Mouse (Mus musculus) embryo, embryonic 11.5 days (tissue): ENCODE measurements around the gene Galr3.
"Not testable (repeated sequence)": the region's sequence is repeated elsewhere in the genome, so short reads cannot be mapped to it uniquely, and the experiment has no call there.

Experiments
- DNase-seq: peaks from one replicate; pipeline ENCODE4 v3.0.0-alpha.2; 2012; ENCODE audit warnings: low read depth, low spot score

Galr3 gene

GRCm38 (mm10) chr15:79041585-79041984, at the start of gene Galr3:
Galr3 (plus strand) TSS chr15:79041885.
- no peak for DNase-seq

DNA sequence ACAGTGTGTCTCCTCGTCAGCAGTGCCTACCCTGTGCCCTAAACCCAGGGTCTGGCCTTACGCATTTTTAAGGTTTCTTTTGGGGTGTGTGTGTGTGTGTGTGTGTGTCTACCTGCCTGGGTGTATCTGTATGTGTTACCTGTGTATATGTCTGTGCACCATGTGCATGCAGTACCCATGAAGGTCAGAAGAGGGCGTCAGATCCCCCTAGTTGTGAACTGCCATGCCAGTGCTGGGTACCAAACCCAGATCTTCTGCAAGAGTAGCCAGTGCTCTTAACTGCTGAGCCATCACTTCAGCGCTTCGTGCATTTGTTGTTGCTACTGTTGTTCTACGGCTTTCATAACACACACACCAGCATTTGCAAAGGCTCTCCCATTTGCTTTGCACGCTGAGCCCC, 49.5 kb upstream of the Galr3 start:
- no peak for DNase-seq

DNA sequence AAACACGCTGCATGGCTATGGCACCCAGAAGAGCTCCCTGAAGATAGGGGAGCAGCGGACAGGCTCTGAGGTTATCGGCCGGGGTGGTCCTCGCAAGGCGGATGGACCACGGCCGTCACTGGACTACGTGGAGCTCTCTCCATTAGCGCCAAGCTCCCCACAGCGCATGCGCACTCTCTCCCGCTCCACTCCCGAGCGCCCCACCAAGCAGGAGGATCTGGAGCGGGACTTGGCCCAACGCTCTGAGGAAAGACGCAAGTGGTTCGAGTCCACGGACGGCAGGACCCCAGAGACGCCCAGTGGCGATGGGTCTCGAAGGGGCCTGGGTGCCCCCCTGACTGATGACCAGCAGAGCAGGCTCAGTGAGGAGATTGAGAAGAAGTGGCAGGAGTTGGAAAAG, 48.8 kb upstream of the Galr3 start:
- no peak for DNase-seq

DNA sequence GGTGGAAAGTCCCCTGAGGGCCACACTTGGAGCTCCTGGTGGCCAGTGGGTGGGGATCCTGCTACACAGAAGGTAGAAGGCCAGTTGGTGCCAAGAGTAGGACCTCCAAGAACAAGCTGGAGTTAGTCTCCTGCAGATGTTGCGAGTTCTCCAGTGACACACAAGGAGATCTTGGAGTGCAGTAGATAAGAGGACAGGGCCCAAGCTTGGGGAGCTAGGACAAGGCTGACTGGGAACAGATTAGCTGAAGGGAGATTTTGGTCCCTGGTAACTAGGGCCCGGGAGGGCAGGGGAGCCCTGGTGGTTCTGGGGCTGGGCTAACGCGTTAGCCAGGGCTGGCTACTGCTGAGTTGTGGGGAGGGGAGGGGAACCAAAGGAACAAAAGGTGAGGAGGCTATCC, 45.8 kb upstream of the Galr3 start:
- DNase-seq, result no peak

DNA sequence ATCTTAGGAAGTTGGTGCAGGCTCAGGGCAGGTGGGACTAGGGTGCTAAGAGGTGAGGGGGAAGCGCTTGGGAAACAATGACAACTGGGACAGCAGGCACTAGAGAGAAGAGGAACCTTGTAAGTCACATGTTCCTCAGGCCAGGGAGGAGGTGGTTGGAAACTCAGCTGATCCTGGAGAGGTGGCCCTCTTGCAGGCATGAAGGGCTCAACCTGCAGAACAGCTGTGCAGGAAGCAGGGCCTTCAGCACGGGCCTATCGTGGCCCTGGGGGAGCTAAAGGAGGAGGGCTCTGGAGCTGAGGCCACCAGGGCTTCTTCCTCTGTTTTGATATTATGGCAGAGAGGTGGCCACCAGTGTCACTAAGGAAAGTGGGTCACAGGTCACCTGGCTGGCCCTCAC, 45.0 kb upstream of the Galr3 start:
- DNase-seq, result no peak

DNA sequence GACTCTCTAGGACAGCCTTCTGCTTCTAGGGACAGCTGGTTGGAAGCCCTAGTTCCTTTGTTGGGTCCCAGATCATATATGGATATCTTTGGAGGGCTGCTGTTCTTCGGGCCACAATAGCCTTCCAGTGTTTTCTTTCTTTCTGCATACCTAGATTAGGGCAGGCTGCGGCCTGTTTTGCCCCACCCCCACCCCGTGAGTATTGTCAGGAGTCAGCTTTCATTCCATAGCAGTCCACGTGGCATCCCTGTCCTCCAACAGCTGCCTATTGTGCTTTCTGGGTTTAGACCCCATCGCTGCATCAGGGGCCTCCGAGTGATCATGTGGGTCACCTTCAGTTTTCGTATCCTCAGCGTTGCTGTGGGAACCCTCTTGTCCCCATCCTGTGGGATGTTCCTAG, 43.3 kb upstream of the Galr3 start:
- no peak for DNase-seq

GRCm38 (mm10) chr15:78999586-78999985, 42.1 kb upstream of the Galr3 start:
- no peak for DNase-seq

DNA sequence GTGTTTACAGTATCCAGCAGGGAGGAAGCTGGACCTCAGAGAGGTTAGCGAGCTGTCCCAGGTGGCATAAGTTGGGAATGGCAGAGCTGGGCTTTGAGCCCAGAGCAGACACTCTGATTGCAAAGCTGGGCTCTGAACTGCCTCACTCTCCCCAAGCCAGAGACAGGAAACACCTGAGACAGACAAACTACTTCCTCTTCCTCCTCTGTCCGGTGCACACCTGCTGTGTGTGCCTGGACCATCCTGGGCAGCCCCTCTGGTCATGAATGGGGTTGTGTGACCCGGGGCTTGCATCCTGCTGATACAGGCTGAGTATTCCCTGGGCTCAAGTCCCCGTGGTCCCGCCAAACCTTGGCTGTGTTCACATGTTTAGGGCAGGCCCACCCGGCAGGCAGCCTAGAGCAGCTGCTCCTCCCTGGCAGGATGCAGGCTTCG, 41.3 kb upstream of the Galr3 start:
- DNase-seq, result no peak

DNA sequence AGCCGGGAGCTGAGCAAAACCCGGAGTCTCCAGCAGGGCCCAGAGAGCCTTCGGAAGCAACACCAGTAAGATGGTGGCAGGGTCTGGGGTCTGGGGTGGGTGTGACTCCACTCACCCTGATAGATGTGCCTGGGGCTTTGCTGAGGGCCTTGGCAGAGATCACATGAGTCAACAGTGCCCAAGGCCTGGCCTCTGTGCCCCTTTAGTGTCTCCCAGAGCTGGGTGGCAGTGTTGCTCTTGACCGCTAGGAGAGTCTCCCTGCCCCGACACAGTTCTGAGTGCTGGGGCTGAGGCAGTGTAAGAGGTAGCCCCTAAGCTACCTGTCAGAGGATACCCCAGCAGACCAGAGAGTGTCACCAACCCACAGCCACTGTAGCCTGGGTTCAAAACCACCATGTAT, 40.1 kb upstream of the Galr3 start:
- no peak for DNase-seq

GRCm38 (mm10) chr15:79002036-79002435, 39.6 kb upstream of the Galr3 start:
- no peak for DNase-seq

- DNase-seq, result no peak
These were observed 38.6 kb upstream of the Galr3 start for GRCm38 (mm10) chr15:79003079-79003478.

DNA sequence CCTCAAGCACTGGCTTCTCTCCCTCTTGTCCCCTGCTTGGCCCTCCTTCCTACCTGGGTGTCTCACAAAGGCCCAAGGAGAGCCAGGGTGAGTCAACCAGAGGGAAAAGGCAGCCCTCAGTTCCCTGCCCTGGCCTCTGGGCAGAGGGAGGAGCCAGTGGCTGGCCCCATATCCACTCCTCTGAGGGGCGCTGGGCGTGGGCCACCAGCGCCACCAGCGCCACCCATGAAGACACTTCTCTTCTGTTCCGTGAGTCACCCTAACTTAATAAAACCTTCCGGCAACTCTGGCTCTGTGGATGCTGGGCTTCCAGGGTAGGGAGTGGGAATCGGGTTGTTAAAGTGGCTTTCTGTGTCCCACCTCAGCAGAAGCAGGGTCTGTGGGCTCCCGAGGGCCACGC, 36.1 kb upstream of the Galr3 start:
- DNase-seq, result no peak

- DNase-seq, result no peak
These were observed 35.0 kb upstream of the Galr3 start for GRCm38 (mm10) chr15:79006638-79007037.

GRCm38 (mm10) chr15:79007059-79007458, 34.6 kb upstream of the Galr3 start:
- DNase-seq, result no peak

DNA sequence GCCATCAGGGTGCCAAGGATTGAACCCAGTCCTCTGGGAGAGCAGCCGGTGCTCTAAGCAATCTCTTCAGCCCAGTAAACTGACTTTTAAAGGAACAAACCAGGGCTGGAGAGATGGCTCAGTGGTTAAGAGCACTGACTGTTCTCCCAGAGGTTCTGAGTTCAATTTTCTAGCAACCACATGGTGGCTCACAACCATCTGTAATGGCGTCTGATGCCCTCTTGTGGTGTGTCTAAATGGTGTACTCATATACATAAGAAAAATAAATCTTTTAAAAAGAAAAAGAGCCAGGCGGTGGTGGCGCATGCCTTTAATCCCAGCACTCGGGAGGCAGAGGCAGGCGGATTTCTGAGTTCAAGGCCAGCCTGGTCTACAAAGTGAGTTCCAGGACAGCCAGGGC, 33.8 kb upstream of the Galr3 start:
- not testable (repeated sequence) for DNase-seq

DNA sequence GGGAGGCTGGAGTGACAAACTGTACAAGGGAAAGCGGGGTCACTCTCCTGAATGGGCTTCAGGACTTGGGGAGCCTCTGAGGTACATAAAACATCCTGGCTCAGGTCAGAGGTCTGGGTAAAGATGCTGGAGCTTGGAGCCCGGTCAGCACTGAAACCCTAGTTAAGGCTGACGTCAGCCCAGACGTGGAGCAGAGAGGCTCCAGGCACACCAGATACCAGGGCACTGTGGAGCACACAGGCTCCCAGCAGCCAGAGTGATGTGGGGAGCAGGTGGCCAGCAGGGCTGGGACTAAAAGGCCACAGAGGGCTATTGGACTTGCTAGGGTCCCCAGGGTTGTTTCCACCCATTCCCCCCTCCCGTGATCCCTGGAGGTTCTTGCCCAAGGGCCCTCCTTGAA, 32.0 kb upstream of the Galr3 start:
- no peak for DNase-seq

DNA sequence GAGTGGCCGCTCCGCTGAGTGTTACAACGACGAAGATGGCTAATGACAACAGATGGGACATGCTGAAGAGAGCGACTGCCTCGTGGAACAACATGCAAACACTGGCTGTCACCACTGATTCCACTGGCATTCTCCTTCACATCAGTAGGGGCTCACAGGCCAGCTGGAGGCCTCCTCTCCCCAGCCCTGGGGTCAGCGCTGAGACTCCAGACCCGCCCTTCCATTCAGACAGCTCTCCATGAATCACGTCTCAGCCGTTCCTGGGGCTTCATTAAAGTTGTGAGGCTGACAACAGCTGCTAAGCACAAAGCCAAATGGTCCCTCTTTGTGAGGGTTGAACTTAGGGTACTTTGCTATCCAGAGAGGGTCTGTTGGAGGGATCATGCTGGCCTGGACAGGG, 30.1 kb upstream of the Galr3 start:
- no peak for DNase-seq

GRCm38 (mm10) chr15:79013382-79013781, 28.3 kb upstream of the Galr3 start:
- DNase-seq, result no peak

DNA sequence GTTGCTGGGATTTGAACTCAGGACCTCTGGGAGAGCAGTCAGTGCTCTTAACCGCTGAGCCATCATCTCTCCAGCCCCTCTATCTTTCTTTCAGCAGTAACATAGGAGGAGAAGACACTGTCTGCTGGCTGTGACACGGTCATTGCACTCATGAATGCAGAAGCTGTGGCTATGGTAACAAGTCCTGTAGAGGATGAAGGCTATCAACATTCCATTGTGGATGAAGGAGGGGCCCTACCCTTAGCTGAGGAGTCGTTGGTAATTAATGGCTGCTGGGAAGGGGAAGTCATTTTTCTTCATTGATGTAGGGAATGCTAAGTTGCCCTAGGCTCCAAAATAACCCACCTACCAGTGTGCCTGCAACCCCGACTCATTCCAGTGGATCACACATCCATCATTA, 23.5 kb upstream of the Galr3 start:
- no peak for DNase-seq

DNA sequence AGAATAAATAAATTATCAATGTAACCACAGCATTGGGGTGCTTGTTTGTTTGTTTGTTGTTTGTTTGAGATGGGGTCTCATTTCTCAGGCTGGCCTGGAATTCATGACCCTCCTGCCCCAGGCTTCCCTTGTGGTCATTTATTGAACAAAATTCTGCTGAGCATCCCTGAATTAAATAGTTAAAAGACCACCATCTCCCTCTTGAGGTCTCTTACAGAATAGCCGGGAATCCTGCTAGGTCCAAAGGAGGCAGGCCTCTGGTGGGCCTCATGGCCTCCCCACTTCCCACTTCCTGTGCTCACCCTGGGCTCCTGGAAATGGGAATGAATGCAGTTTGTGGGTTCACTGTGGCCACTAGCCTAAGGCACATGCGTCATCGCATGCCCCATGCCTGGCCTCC, 22.8 kb upstream of the Galr3 start:
- no peak for DNase-seq

- DNase-seq, result no peak
These were observed 18.9 kb upstream of the Galr3 start for GRCm38 (mm10) chr15:79022671-79023230.

GRCm38 (mm10) chr15:79023366-79023765, 18.3 kb upstream of the Galr3 start:
- DNase-seq, result no peak

DNA sequence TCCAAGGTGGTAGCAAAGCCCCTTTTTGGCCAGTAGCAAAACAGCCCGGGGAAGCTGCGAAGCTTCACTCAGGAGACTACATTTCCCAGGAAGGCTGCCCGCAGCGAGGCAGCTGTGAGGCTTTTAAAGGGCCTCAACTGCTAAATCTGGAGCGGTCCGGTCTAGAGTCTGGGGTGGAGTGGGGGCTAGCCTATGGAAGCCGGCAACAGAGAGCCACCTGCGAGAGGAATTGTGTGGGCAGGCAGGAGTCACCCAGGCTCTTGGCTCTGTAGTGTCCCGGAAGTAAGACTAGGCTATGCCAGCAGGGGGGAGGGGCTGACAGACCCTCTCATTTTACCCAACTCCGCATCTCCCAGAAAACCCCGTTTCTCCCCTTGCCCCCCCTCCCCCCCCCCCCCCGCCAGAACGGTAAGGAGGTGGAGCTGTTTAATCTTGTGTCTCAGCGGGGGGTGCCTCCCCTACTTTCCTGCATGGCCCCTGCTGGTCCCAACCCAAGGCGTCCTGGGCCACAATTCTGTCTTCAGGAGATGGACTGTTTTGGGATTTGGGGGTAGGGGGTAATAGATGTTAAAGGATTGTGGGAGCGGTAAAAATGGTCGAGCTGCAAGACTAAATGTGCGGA, 15.9 kb upstream of the Galr3 start:
- DNase-seq, result no peak
